8 mouse cellular contexts compared by ENCODE assay signal in the genomic region with DNA sequence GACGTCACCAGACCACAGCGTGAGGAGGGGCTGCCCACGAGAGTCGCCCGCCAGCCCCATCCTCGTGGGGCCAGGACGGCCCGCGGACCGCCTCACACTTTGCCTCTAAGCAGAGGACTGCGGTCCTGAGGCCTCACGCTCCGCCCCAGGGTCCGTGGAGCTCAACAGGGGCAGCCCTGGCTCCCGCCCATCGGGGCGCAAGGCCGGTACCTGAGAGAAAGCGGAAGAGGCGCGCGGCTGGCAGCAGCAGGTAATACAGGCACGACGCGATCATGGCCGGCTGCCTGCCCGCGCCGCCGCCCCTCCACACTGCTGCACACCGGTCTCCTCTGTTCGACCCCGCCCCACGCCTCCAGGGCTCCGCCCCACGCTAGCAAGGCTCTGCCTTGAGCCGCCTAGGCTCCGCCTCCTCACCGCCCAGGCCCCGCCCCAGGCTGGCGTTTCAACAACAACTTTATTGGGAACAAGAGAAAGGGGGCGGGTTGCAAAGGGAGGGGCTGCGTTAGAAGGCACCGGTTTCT. TPM values are rescaled to one million over a fixed set of nuclear protein-coding genes. Genes with fewer than 3 reads are reported as not detected.
DNase-seq lines count a peak whose midpoint lies in the region; ATAC-seq lines count a peak whose summit lies in the region.

Angel1 (minus strand) TSS at position 341 of the 521 bp plus-strand sequence.

- ATAC-seq in megakaryocyte progenitor cell, adult 5-6 weeks (replicated peaks; ENCODE audit: poor library complexity): peak; percentile 99

- peak; percentile 90 for DNase-seq in adipocyte (ENCODE audit: low spot score)
- peak; percentile 96 for DNase-seq in embryo, embryonic 10 days (ENCODE audit: low spot score)
- DNase-seq in gastrocnemius, postnatal 10 days: peak; percentile 97
- peak; percentile 98 for DNase-seq in induced T-regulatory cell, adult 2 months (ENCODE audit: low read depth)
- peak; percentile 88 to 96 for DNase-seq in left cerebral cortex, adult 9 months (ENCODE audit: low spot score in 2 of 2)
- DNase-seq in right cerebral cortex, postnatal 14 days: peak; percentile 95
- peak; percentile 92 to 95 for DNase-seq in urinary bladder, postnatal 36 days (ENCODE audit: low spot score in 2 of 2)

RNA-seq across cellular contexts. Expression of gene Angel1, which starts in this region (rescaled TPM):
- total RNA-seq in gastrocnemius, postnatal 10 days (2021): 1 to 10 TPM; 5.8 to 6.3 TPM
- total RNA-seq in megakaryocyte progenitor cell, adult 5-6 weeks (2015): 3.1 TPM in 2 replicates
- total RNA-seq in megakaryocyte progenitor cell, adult 5-6 weeks (2017): 0.62 and 2.7 TPM in 2 replicates

Comparison
In these comparisons a context has a peak if more than half of its experiments do, and no peak if none do; other contexts are left out.
1. Peak in every context shown above with its lines: DNase-seq and ATAC-seq.